Mouse (Mus musculus): ENCODE data around the gene Ppt2.

GRCm38 (mm10) chr17:34660259-34660820 lies 32.0 kb upstream of the Ppt2 start:
- TF ChIP-seq CTCF (IDR thresholded peaks at IDR 0.05; ENCODE audit: extremely low read depth, insufficient read length, insufficient replicate concordance, low read depth, low read length): no peak
- TF ChIP-seq POLR2A (IDR thresholded peaks at IDR 0.05; ENCODE audit: low read depth, low read length): peak; percentile 26; the same call in 1 of the 2 replicates
